Mouse (Mus musculus) mesoderm, embryonic 11.5 days (tissue): ENCODE data around the gene Rsad1.

ENCODE experiments used
- DNase-seq: peaks from one replicate; pipeline ENCODE4 v3.0.0-alpha.2; 2012; ENCODE audit warnings: low read depth, low spot score

Rsad1 gene

DNA sequence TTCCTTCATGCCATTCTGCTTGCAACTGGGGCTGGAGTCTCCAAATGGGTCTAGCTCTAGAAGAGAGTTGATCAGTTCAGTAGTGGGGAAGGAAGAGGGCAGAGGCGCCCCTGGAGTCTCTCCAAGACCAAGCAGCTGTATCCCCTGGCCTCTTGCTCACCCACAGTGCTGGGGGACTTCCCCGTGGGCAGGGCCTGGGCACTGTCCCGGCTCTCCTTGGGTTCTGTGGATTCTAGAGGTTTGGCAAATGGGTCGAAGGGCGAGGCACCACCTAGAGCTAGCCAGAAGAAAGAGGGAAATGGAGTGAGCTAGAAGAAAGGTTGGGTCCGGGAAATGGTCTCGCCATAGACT lies 57.3 kb downstream of the Rsad1 start:
- DNase-seq: no peak

GRCm38 (mm10) chr11:94491035-94491748 lies 57.9 kb downstream of the Rsad1 start:
- peak; percentile 75 for DNase-seq
